Comparison of ENCODE assay signal across 7 mouse cellular contexts in the genomic region with DNA sequence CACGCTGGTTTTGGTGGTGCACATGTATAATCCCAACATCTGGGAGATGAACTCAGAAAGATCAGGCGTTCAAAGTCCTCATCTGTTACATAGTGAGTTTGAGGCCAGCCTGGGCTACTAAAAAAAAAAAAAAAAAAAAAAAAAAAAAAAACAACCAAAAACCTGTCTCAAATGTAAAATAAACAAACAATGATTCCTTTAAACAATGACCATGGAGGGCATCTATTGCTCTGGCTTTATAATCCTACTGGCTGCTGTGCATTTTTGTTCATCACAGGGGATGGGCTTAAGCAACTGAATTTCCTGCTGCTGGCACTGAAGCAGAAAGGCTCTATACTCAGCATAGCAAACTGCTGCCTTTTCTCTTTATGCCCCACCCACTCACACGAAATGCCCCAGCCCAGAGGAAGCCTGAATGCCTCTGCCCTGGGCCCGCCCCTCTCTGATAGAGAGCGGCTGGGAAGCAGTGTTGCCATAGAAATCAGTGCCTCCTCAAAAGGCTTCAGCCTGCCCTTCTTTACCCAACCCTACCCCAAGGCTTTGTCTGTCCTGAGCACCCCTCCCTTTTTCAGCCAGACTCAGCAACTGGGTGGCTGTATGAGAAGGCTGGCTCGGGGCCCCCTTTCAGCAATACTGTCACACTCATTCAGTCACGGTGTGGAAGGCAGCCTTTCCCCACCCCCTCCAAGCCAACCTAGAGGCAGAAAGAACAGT. TPM values are rescaled to one million over a fixed set of nuclear protein-coding genes. Genes with fewer than 3 reads are reported as not detected.
DNase-seq lines count a peak whose midpoint lies in the region; ATAC-seq lines count a peak whose summit lies in the region.

No protein-coding gene starts in this region.

- peak; percentile 87 for DNase-seq in NIH3T3 (ENCODE audit: low read depth)
- peak; percentile 92 for DNase-seq in embryonic facial prominence, embryonic 14.5 days (ENCODE audit: low spot score)
- peak; percentile 69 for DNase-seq in heart, postnatal 4 days
- peak; percentile 48 to 64 for DNase-seq in layer of hippocampus, postnatal 10 days (ENCODE audit: low spot score in 2 of 2)
- DNase-seq in right cerebral cortex, postnatal 14 days, result peak; percentile 53

- no peak overlapping the region; the same call in 1 of the 2 replicates for H3K9ac ChIP-seq in embryonic facial prominence, embryonic 14.5 days (ENCODE audit: low read depth, low read length)

- no peak overlapping the region for H3K4me3 ChIP-seq in embryonic facial prominence, embryonic 14.5 days (ENCODE audit: low read depth, low read length)

- 24% methylated on average over 7 of the region's 7 CpGs for WGBS in embryonic facial prominence, embryonic 14.5 days

- no peaks in the 10 kb centered on the region for H3K9me3 ChIP-seq in embryonic facial prominence, embryonic 14.5 days (ENCODE audit: control insufficient read depth, low read length)

- H3K36me3 ChIP-seq in embryonic facial prominence, embryonic 14.5 days (ENCODE audit: control insufficient read depth, insufficient read depth, low read length), result no peaks in the 10 kb centered on the region

- H3K4me1 ChIP-seq in embryonic facial prominence, embryonic 14.5 days (ENCODE audit: control insufficient read depth, insufficient read depth, low read length), result peaks cover 25% of the 10 kb centered on the region

- H3K27me3 ChIP-seq in embryonic facial prominence, embryonic 14.5 days (replicated peaks; ENCODE audit: control insufficient read depth, insufficient read depth, low read length), result no peaks in the 10 kb centered on the region

- peak overlapping the region; percentile 76 for H3K4me2 ChIP-seq in embryonic facial prominence, embryonic 14.5 days (ENCODE audit: low read depth, low read length)

- ATAC-seq in CD4-positive, CD25-positive, alpha-beta regulatory T cell, adult 4 months, result peak; percentile 48
- peak; percentile 31 for ATAC-seq in embryonic facial prominence, embryonic 14.5 days (ENCODE audit: low read depth)
- peak; percentile 34 for ATAC-seq in megakaryocyte, adult 5-6 weeks (ENCODE audit: poor library complexity, severe bottlenecking)

- peak overlapping the region; percentile 71 for H3K27ac ChIP-seq in embryonic facial prominence, embryonic 14.5 days (replicated peaks; ENCODE audit: low read depth, low read length)

RNA-seq across cellular contexts. Expression of a gene that starts 2.2 kb away (rescaled TPM):
- polyA plus RNA-seq in CD4-positive, CD25-positive, alpha-beta regulatory T cell, adult 4 months (2017; shearing (Covaris generic)), result 1 to 10 TPM; 1.5 to 2.3 TPM
- polyA plus RNA-seq in embryonic facial prominence, embryonic 14.5 days (2014; fragmentation: Nextera tagmentation; extraction: Ambion mirVana), result 9.5 TPM in 2 replicates
- 10 to 100 TPM; 20.4 to 20.7 TPM for total RNA-seq in heart, postnatal 4 days (2021)
- 10 to 100 TPM; 38.5 to 39.2 TPM for total RNA-seq in layer of hippocampus, postnatal 10 days (2021)
- total RNA-seq in megakaryocyte, adult 5-6 weeks (2015), result 14.2 and 15.4 TPM in 2 replicates
- total RNA-seq in megakaryocyte, adult 5-6 weeks (2017), result 31.7 and 33.6 TPM in 2 replicates

RNA-seq across cellular contexts. Expression of a gene that starts 12.3 kb away (rescaled TPM):
- 100 to 1,000 TPM; 137 to 170 TPM for polyA plus RNA-seq in CD4-positive, CD25-positive, alpha-beta regulatory T cell, adult 4 months (2017; shearing (Covaris generic))
- polyA plus RNA-seq in embryonic facial prominence, embryonic 14.5 days (2014; fragmentation: Nextera tagmentation; extraction: Ambion mirVana), result 285 and 305 TPM in 2 replicates
- total RNA-seq in heart, postnatal 4 days (2021), result 100 to 1,000 TPM; 101 to 107 TPM
- 100 to 1,000 TPM; 101 TPM for total RNA-seq in layer of hippocampus, postnatal 10 days (2021)
- 70.8 and 77.7 TPM in 2 replicates for total RNA-seq in megakaryocyte, adult 5-6 weeks (2015)
- total RNA-seq in megakaryocyte, adult 5-6 weeks (2017), result 62.3 and 79.3 TPM in 2 replicates

RNA-seq across cellular contexts. Expression of a gene that starts 15.0 kb away (rescaled TPM):
- under 1 TPM; 0.05 to 0.29 TPM for polyA plus RNA-seq in CD4-positive, CD25-positive, alpha-beta regulatory T cell, adult 4 months (2017; shearing (Covaris generic))
- 5.5 TPM in 2 replicates for polyA plus RNA-seq in embryonic facial prominence, embryonic 14.5 days (2014; fragmentation: Nextera tagmentation; extraction: Ambion mirVana)
- total RNA-seq in heart, postnatal 4 days (2021), result 10 to 100 TPM; 39.9 to 42.1 TPM
- total RNA-seq in layer of hippocampus, postnatal 10 days (2021), result 10 to 100 TPM; 53.7 to 70.3 TPM
- 0.16 TPM in 2 replicates for total RNA-seq in megakaryocyte, adult 5-6 weeks (2015)
- 0.24 and 0.48 TPM in 2 replicates for total RNA-seq in megakaryocyte, adult 5-6 weeks (2017)

RNA-seq across cellular contexts. Expression of a gene that starts 18.2 kb away (rescaled TPM):
- polyA plus RNA-seq in CD4-positive, CD25-positive, alpha-beta regulatory T cell, adult 4 months (2017; shearing (Covaris generic)), result 10 to 100 TPM; 12.1 to 34.1 TPM
- 16.6 and 18.8 TPM in 2 replicates for polyA plus RNA-seq in embryonic facial prominence, embryonic 14.5 days (2014; fragmentation: Nextera tagmentation; extraction: Ambion mirVana)
- 10 to 100 TPM; 24.7 to 24.9 TPM for total RNA-seq in heart, postnatal 4 days (2021)
- total RNA-seq in layer of hippocampus, postnatal 10 days (2021), result 10 to 100 TPM; 25.6 to 26.0 TPM
- total RNA-seq in megakaryocyte, adult 5-6 weeks (2015), result 7.9 and 9.7 TPM in 2 replicates
- 5.6 and 11.1 TPM in 2 replicates for total RNA-seq in megakaryocyte, adult 5-6 weeks (2017)

RNA-seq across cellular contexts. Expression of a gene that starts 33.5 kb away (rescaled TPM):
- 10 to 100 TPM; 23.3 to 38.7 TPM for polyA plus RNA-seq in CD4-positive, CD25-positive, alpha-beta regulatory T cell, adult 4 months (2017; shearing (Covaris generic))
- 14.8 and 16.6 TPM in 2 replicates for polyA plus RNA-seq in embryonic facial prominence, embryonic 14.5 days (2014; fragmentation: Nextera tagmentation; extraction: Ambion mirVana)
- total RNA-seq in heart, postnatal 4 days (2021), result 1 to 10 TPM; 7.4 to 8.2 TPM
- 10 to 100 TPM in 1 of 2 experiments, 1 to 10 TPM in 1; 8.4 to 11.9 TPM for total RNA-seq in layer of hippocampus, postnatal 10 days (2021)
- 11.3 and 12.5 TPM in 2 replicates for total RNA-seq in megakaryocyte, adult 5-6 weeks (2015)
- total RNA-seq in megakaryocyte, adult 5-6 weeks (2017), result 13.0 and 14.3 TPM in 2 replicates

Comparison
In these comparisons a context has a peak if more than half of its experiments do, and no peak if none do; other contexts are left out.
1. RNA of a gene that starts 15.0 kb away (total RNA-seq): 53.7 to 70.3 TPM in layer of hippocampus, postnatal 10 days and 39.9 to 42.1 TPM in heart, postnatal 4 days; 0.16 to 0.48 TPM in megakaryocyte, adult 5-6 weeks; every median in the first group is over 10 times any median in the second.
2. Peak in every context shown above with its lines, with median percentiles within 50 percentile points of each other: ATAC-seq and DNase-seq.